Mouse (Mus musculus) T-helper 2 cell (primary cell): ENCODE results near the gene Tmem131.

ENCODE experiments used
- in situ Hi-C: fragments of 300-600 bp; cut with MboI, MseI; formaldehyde crosslinking; loops from one replicate; pipeline ENCODE4 v1.15.1; 2025; ENCODE audit warnings: high pct_unique_total_duplicates

Gene Tmem131

DNA sequence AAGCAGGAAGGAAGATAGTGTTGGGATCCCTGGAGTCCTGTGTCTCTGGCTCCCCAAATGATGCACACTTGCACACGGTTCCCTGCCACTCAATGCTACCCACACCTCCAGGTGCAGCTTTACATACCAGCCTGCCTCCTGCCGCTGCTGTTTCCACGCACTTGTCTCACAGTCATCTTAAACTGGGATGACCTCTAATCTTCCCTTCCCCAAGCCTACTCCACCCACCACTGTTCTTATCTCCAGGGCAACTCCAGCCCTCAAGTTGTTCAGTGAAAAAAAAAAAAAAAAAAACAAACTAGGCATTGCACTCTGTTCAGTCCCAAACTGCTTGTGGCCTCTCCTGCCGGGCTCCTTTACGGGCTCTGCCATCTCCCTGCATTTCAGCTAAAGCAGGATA, at the start of gene Tmem131:
Gene Tmem131 (minus strand): TSS at position 14 of the 400 bp plus-strand sequence.
- in situ Hi-C loops, result loop anchor here (10.0 kb wide), 1 partner anchor 61 kb away; no protein-coding TSS in a partner anchor

DNA sequence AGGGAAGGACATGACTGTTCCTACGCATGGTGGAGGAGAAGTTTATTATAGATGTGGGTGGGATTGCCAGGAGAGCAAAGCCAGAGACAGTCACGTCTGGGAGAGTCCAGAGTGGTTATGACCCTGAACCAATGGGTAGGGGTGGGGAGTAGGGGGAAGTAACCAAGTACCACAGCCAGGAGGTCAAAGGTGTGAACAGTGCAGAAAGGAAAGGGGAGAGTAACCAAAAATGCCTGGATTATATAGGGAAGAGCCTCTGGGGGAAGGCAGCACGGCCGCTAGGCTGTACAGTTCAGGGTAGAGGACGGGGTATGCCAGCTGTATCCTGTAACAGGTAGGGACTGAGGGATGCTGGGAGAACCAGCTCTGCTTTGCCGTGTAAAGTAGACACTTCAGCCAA, 45.1 kb upstream of the Tmem131 start:
- in situ Hi-C loops, result no loop called here

DNA sequence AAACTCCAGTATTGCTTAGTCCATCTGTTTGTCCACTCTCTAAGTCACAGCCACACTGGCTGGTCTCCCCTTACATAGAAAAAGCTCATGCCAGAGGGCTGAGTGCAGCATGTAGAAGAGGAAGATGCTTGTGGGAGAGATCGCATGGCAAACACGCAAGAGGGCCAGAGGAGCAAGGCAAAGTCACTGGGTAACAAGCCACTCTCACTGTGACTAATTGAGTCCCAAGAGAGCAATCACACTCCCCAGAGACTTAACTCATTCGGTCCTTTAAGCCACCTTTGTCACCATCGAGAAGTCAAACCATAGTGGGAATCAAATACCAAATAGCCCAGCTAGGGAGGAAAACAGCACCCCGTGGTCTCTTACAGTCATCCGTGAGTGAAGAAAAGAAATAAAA, 44.7 kb upstream of the Tmem131 start:
- in situ Hi-C loops, result no loop called here

DNA sequence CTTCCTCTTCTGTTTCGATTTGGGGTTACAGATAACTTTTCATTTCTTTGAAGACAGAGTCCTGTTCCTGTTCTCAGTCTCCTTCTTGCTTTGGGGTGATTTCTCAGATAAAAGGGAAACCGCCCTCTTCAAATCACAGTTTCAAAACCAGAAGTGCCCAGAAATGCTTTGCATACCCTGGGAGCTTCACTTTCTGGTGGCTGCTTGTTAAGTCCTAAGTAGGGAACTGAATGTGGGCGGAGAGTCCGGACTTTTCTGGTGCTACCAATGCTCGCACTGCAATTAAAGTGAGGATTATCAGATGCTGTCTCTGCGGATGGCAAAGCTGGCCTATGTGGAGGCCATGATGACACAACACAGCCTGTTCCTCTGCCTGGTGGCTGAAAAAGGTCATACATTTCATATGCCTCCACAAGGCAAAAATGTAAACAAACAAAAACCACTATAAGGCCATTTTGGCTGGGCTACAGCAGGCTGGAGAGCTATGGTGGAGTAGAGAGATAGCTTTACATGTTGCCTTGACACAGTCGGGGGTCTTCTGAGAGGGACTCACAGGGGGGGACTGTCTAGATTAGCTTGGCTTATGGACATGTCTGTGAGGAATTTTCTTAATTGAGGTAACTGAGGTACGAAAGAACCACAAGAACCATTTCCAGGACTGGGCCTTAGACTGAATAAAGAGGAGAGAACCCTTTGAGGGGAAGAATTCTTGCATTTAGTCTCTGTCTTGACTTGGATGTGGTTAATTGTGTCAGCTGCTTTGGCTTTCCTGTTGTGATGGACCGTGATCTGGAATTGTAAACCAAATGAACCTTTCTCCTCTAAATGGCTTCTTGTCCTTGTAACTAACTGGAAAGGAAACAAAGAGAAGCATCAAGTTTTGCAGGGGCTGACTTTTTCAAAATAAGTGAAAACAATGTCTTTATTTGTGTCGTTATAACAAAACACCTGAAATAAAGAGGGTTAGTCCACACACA, 44.0 kb upstream of the Tmem131 start:
- in situ Hi-C loops, result no loop called here

DNA sequence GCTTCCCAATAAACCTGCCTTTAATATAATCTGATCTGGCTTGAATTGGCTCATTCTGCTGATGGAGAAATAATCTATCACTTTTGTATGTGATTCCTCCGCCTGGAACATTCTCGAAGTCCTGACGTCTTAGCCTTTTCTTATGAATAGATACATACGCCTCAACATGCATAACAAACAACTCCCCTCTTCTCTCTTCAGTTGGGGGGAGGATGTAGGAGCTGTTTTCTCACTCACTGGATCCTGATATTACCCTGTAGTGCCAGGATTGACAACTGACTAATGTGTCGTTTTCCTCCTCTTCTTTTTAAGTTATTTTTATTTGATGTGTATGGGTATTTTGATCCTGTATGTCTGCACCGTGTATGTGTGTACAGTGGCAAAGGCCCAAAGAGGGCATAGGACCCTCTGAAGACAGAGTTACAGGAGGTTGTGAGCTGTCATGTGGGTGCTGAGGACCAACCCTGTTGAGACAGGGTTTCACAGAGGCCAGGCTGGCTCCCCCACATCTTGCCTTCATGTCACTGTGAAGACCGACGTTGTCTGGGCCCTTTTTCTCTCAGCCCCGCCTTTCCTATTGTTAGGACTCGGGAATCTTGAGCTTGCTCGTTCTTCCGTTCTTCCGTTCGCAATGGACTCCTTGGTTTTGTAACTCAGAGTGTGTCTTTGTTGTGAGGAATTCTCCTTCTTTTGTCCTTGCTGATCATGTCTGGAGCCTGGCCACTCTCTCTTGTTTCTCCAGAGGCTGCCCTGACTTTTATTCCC, 43.1 kb upstream of the Tmem131 start:
- in situ Hi-C loops, result no loop called here

DNA sequence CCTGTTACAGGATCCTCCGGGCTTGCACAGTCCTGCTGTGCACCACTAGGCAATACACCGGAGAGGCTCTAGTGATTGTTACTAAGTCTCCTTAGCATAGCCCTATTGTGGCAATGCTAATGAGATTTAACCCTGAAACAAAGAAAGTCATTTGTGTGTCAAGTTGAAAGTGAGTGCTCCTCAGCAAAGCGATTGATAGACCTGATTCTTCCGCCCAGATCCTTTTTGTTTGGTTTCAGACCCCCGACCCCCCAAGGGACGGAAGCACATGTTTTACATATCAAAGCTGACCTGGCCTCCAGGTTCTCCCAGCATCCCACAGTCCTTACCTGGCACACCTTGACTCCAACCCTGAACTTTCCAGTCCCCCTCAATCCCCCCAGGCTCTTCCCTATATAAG, 42.4 kb upstream of the Tmem131 start:
- in situ Hi-C loops, result no loop called here

DNA sequence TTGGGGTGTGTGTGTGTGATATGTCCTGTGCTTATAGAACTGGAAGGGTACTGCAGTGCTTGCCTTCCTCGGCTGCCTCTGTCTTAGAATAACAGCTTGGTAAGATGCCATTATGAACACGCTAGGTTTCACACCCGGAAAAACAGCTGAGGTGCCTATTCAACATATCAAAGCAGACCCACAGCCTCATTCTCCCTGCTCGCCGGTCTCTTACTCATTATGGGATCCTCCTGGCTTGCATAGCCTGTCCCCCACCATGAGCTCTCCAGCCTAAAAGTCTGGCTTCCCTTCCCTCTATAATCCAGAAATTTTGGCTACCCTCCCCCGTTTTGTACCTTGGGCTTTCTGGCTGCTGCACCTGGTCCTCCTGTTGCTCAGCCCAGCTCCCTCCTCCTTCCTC, 40.9 kb upstream of the Tmem131 start:
- in situ Hi-C loops, result no loop called here

DNA sequence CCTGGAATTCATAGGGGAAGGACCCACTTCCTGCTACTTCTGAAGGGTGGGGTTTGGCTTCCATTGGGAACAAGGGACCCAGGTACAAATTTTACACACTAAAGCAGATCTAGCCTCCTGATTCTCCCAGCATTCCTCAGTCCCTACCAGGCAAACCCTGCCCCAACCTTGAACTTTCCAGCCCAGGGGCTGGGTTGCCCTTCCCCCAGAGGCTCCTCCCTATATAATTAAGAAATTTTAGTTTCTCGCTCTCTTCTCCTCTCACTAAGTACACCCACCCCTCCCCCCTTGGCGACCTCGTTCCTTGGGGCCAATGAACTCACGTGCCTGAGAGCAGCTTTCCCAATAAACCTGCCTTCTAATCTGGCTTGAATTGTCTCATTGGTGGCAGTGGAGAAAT, 40.3 kb upstream of the Tmem131 start:
- in situ Hi-C loops, result no loop called here

DNA sequence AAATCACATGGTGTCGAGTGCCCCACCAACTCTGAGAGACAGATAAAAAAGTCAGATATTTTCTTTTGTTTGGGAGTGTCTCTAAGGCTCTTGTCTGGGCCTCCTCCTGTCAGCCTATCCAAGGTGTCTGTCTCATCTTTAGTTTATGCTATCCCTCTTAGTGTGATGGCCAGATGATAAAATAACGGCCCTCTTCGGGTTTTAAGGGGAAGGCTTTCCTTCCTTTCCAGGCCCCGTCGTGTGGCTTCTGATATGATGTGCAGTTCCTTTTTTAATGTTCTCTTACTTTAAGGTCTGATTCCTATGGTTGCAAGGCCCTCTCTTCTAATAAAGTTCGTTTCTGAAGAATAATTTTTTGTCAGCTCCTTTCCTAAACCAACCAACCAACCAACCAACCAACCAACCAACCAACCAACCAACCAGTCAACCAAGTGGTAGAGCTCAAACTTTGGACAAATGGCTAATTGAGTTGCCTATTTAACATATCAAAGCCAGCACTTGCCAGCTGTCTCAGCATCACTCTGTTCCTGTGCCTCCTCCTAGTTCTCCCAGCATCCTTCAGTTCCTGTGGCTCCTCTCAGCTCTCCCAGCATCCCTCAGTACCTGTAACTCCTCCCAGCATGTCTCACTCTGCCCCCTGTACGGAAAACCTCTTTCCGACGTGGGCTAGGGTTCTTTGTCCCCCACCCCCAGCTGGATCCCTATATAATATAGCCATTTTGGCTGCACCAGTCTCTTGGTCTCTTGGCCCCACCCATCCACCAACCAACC, 38.9 kb upstream of the Tmem131 start:
- in situ Hi-C loops, result no loop called here

DNA sequence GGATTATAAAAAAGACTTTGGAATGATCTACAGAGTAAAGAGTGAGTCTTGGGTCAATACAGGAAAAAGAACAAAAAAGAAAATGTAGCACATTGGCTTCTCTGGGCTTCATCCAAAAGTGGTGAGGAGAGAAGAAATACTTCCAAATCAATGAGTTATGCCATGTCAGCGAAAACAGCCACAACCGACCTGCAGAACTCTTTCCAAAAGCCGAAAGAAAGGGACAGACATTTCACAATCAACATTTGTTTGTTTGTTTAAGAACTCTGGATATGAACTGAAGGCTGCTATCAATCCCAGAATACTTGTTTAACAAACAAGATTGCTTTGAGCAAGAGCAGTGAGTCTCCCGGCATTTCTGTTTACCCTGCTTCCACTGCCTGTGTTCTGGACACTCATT, 33.3 kb upstream of the Tmem131 start:
- in situ Hi-C loops, result no loop called here

DNA sequence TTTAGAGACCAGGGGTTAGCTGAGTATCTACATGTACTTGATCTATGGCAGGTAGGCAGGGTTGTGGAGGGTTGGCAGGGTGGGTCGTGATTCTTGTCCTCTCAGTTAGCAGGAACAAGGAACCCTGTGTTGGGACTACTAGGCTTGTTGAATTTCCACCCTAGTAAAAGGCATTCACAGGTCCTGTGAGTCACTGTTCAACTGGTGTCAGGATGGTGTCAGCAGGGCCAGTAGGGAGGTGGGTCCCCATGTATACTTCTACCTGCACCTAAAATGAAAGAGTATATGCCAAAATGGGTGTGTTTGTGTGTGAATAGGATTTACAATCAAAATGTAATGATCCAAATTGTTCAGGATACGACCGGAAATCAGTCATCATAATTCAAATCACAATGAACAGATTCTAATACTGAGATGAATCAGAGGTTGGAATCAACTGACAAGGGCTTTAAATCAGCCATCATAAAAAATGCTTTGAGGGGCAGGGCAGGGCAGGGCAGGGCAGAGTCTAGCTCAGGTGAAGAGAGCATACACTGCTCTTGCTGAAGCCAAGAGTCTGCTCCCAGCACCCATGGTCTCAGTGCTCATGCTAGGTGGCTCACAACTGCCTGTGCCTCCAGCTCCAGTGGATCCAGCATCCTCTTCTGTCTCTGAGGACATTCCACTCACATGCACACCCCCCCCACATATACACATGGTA, 27.6 kb upstream of the Tmem131 start:
- in situ Hi-C loops, result no loop called here

DNA sequence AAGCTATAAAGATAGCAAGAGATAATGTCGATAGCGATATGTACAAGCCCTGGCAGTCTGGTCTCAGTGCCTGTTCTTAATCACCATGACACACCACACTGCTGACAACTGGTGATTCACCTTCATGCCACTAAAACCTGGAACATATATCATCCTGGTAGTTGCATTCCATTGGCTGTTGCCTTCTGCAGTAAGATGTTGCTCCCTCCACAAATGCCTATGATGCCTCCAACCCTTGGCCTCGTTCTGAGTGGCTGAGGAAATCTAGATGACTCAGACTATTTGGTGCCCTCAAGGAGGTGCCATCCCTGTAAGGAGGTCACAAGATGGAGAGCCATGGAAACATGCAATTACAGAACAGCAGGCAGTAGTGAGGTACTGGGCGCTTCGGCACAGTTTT, 22.4 kb upstream of the Tmem131 start:
- in situ Hi-C loops, result no loop called here

DNA sequence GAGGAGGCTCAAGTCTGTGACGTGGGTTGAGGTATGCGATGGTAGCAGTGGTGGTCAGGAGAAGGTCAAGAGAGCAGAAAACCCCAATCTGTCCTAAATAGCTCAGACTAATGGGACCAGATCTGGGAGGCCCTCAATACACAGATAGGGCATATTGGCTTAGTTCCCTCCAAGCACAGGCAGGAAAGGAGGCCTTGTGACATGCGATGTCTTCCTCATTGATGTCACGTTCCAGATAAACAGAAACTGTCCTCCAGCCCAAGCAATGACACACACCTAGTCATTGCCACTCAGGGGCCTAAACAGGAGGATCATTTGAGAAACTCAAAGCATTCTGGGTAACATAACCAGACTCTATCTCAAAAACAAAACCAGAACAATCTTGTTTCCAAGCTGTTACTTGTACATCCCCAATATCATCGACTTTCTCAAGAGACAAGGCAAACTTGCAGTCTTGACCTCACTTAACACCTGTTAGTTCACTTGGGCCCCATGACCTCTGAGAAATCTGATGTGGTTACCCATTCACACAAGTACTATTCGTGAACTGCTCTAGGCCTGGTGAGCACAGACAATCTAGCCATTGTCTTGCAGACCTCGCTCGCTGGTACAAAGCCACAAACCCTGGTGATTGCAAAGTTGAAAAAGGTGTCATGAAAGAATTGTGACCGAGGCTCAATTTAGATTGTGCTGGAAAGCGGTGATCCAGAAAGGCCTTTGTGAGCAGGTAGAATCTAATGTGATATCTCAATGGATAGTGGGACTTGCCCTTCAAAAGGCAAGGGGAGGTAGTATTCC, 19.1 kb upstream of the Tmem131 start:
- in situ Hi-C loops, result no loop called here

DNA sequence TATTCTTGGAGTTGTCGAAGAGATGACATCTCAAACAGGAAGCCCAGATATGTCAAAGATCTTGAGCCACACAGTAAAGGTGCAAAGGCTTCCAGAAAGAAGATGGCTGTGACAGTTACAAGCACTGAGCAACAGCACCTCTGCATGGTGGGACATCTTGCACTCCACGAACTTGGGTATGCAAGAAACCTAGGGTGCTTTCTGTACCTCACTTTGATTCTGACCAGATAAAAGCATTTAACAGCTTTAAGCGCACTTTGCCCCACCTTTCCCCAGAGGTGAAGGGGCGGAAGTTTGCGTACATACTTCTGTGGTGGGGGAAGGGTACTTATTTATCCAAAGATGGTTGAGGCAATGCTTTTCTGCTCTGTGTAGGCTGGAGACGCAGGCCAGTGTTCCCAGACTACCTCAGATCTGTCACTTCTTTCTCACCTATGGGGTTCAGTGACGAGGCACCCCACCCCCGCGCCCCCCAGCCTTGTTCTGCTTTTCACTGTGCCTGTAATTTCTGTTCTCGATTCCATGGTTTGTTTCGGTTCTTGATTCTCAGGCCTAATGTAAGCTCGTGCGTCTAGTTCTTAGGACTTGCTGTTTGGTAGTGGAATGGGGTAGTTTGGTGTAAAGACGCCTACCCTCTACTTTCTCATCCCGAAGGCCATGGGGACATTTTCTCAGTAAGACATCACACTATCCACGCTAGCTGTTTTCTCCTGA, 17.2 kb upstream of the Tmem131 start:
- in situ Hi-C loops, result no loop called here

DNA sequence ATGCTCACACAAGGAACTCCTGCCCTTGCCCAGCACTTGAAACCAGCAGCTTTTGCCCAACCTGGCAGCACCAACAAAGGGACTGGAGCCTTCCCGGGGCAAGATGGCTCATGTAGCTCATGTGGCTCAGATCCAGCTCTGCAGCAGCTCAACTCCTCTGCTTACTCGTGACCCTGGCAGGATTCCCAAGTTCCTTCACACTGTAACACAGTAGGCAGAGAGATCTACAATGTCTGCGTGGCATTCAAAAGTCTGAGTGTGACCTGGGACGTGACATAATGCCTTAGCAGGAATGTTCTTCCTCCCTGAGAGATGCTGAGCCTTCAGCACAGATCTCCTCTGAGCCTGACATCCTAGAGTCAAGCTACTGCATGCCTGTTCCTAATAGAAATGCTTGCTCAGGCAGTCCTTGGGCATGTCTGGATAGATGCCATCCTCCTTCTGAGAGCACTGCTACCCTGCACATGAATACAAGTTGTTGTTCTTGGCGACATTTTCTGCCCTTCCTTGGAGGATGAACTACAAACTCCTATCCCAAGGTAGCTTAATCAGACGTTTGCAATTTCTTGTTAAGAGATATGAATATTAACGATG, 6.2 kb upstream of the Tmem131 start:
- in situ Hi-C loops, result loop anchor here (10.0 kb wide), 1 partner anchor 55 kb away; no protein-coding TSS in a partner anchor

DNA sequence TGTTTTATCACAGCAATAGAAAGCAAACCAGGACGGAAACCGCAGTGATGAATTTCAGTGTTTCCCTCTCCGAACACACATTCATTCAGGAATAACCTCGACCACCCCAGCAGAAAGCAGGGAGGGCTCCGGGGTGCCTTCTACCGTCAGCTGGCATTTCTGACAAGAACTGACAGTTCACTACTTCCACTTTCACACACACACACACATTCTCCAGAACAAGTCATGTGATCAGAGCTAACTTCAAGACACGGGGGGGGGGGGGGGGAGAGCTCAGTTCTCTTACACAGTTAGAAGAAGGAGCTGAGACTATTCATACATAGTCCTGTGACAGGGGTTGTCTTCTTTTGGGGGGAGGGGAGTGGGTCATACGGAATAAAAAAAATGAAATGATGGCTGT, 4.0 kb upstream of the Tmem131 start:
- in situ Hi-C loops, result loop anchor here (10.0 kb wide), 1 partner anchor 57 kb away; no protein-coding TSS in a partner anchor

DNA sequence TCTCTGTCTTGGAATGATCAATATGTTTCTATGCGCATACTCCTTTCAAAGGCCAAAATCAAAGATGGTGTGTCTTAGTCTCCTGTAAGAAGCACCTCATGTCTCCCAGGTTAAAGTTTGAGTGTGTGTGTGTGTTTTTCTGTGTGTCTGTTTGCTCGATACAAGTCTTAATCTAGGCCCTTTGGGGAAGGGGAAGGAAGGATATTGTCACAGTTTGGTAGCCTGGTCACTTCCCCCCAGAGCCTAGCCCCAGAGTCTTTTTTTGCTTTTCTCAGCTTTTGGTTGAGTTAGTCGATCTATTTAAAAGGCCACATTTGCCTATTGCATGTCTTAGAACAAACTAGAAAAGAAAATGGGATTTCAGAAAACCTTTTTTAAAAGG, 3.1 kb downstream of the Tmem131 start:
- in situ Hi-C loops, result loop anchor here (10.0 kb wide), 1 partner anchor 64 kb away; no protein-coding TSS in a partner anchor

DNA sequence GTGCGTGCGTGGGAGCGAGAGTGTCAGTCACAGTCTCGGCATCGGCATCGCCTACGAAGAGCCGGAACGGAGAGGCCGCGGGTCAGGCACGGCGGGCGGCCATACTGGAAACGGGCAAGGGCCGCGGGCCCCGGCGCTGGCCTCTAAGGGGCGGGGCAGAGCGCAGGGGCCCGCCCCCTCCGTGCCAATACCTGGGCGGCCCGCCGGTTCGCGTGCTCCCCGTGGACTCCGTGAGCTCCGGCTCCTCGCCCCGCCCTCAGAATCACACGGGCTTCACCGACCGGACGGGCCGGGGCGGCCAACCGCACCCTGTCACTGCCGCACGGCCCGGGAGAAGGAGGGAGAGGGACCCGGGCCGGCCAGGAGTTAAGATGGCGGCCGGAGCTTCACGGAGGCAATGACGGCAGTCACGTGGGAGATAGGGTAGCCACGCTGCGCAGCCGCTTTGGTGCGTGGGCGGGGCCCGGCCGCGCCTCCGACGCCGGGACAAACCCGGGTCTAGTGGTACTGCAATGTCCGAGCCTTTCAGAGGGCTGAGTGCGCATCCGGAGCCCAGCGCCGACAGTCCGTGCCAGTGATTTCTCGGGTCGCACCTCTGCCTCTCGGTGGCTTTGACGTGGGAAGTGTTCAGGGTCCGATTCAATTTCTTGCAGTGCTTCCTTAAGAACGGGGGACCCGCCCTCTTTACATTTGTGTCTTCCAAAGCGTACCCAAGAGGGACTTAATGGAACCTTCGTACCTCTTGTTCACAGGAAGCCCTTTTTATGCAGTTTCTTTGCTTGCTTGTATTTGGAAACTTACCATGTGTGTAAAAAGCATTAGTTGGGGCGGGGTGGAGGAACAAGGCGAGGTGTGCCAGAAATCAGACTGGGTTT, 3.7 kb downstream of the Tmem131 start:
- in situ Hi-C loops, result loop anchor here (10.0 kb wide), 1 partner anchor 65 kb away; no protein-coding TSS in a partner anchor
